Mouse (Mus musculus) lung, adult 2 months (tissue): ENCODE results near the gene Fam83c. TPM values are rescaled to one million over a fixed set of nuclear protein-coding genes. Genes with fewer than 3 reads are reported as not detected.

Experiments used
- DNase-seq: peaks from one replicate; pipeline ENCODE4 v3.0.0; 2022
- H3K4me1 ChIP-seq: fragments of 200-500 bp; 2 replicates; pipeline ENCODE4 v1.6.1; 2011; ENCODE audit warnings: low read length; ENCODE audit not compliant: control insufficient read depth, insufficient read depth
- H3K4me3 ChIP-seq: fragments of 200-500 bp; replicated peaks from 2 replicates; pipeline ENCODE3; 2011; ENCODE audit warnings: low read depth, mild to moderate bottlenecking, control low read depth, low read length; ENCODE audit errors: extremely low read depth
- CTCF ChIP-seq: fragments of 200-500 bp; IDR thresholded peaks from 2 replicates; pipeline ENCODE4 v1.5.1; 2011; ENCODE audit warnings: mild to moderate bottlenecking, low read length, control low read depth; ENCODE audit not compliant: insufficient read depth
- POLR2A ChIP-seq: fragments of 200-500 bp; IDR thresholded peaks from 2 replicates; pipeline ENCODE4 v1.6.1; 2011; ENCODE audit warnings: low read depth, mild to moderate bottlenecking, control low read depth, low read length, borderline replicate concordance; ENCODE audit errors: extremely low read depth
- WGBS: fragments of 180-500 bp; shearing (Covaris S2); methylation state at CpG from one replicate; pipeline ENCODE4 v1.1.7; 2018; 5-methylcytosine and 5-hydroxymethylcytosine counted together
- polyA plus RNA-seq: library from polyadenylated mRNA; depleted of rRNA; stranded (reverse); fragments of >200 nt; gene quantifications from 2 replicates; pipeline ENCODE4 v1.2.3, GENCODE M21; 2012

Fam83c gene
- polyA plus RNA-seq, 1 experiment = 2.1 TPM

GRCm38 (mm10) chr2:155862573-155863300 is 28.1 kb upstream of the Fam83c start:
- Histone ChIP-seq H3K4me1 (no peaks in the 10 kb centered on the region), H3K4me3 (no peak overlapping the region)
- no peak for DNase-seq
- TF ChIP-seq CTCF = no peak
- TF ChIP-seq POLR2A = no peak
- 80% methylated on average over 13 of the region's 13 CpGs for WGBS

- WGBS = 92% methylated on average over 6 of the region's 6 CpGs
Observed at GRCm38 (mm10) chr2:155861581-155861980, 26.9 kb upstream of the Fam83c start.

GRCm38 (mm10) chr2:155860102-155860501 is 25.4 kb upstream of the Fam83c start:
- DNase-seq = no peak
- 77% methylated on average over 7 of the region's 7 CpGs for WGBS
- TF ChIP-seq CTCF = no peak
- no peak for TF ChIP-seq POLR2A
- Histone ChIP-seq H3K4me1 (no peaks in the 10 kb centered on the region), H3K4me3 (no peak overlapping the region)

More at GRCm38 (mm10) chr2:155861581-155861980, 26.9 kb upstream of the Fam83c start:
- no peak for DNase-seq
- Histone ChIP-seq H3K4me1 (no peaks in the 10 kb centered on the region), H3K4me3 (no peak overlapping the region)
- no peak for TF ChIP-seq CTCF
- no peak for TF ChIP-seq POLR2A

- no peak for DNase-seq
- WGBS = 80% methylated on average over 5 of the region's 5 CpGs
- Histone ChIP-seq H3K4me1 (no peaks in the 10 kb centered on the region), H3K4me3 (no peak overlapping the region)
- no peak for TF ChIP-seq POLR2A
Observed at GRCm38 (mm10) chr2:155852536-155852935, 17.9 kb upstream of the Fam83c start.

GRCm38 (mm10) chr2:155850120-155850519 is 15.5 kb upstream of the Fam83c start:
- no peak overlapping the region for H3K4me3 ChIP-seq
- TF ChIP-seq POLR2A (no peak), CTCF (no peak)
- no peaks in the 10 kb centered on the region for H3K4me1 ChIP-seq
- no peak for DNase-seq
- WGBS = 87% methylated on average over 7 of the region's 7 CpGs

- TF ChIP-seq CTCF = no peak
- no peak for TF ChIP-seq POLR2A
- Histone ChIP-seq H3K4me3 (no peak overlapping the region), H3K4me1 (no peaks in the 10 kb centered on the region)
- WGBS = 71% methylated on average over 7 of the region's 7 CpGs
- no peak for DNase-seq
Observed at GRCm38 (mm10) chr2:155849464-155849863, 14.8 kb upstream of the Fam83c start.

- Histone ChIP-seq H3K4me1 (no peaks in the 10 kb centered on the region), H3K4me3 (no peak overlapping the region)
- DNase-seq = peak; percentile 76
- TF ChIP-seq POLR2A = no peak
- TF ChIP-seq CTCF = peak; percentile 92
- WGBS = 32% methylated on average over 6 of the region's 6 CpGs
Observed at GRCm38 (mm10) chr2:155848291-155848690, 13.6 kb upstream of the Fam83c start.

- Histone ChIP-seq H3K4me3 (no peak overlapping the region), H3K4me1 (no peaks in the 10 kb centered on the region)
- no peak for TF ChIP-seq POLR2A
- TF ChIP-seq CTCF = no peak
- no peak for DNase-seq
- 81% methylated on average over 8 of the region's 8 CpGs for WGBS
Observed at GRCm38 (mm10) chr2:155846930-155847329, 12.3 kb upstream of the Fam83c start.

- no peak for DNase-seq
- WGBS = 81% methylated on average over 4 of the region's 4 CpGs
- TF ChIP-seq CTCF (no peak), POLR2A (no peak)
Observed at GRCm38 (mm10) chr2:155838961-155839360, 4.3 kb upstream of the Fam83c start.

GRCm38 (mm10) chr2:155837961-155838360 is 3.3 kb upstream of the Fam83c start:
- no peak for DNase-seq
- 60% methylated on average over 3 of the region's 3 CpGs for WGBS
- TF ChIP-seq POLR2A (no peak), CTCF (no peak)
- no peak overlapping the region for H3K4me3 ChIP-seq
- H3K4me1 ChIP-seq = no peaks in the 10 kb centered on the region

More at GRCm38 (mm10) chr2:155838961-155839360, 4.3 kb upstream of the Fam83c start:
- Histone ChIP-seq H3K4me3 (no peak overlapping the region), H3K4me1 (no peaks in the 10 kb centered on the region)
